Mouse (Mus musculus): ENCODE data around the gene Tpd52l2. TPM values are rescaled to one million over a fixed set of nuclear protein-coding genes. Genes with fewer than 3 reads are reported as not detected.
A peak's percentile ranks its signal among the peaks of the same experiment; 100 is the strongest.
"Not testable (repeated sequence)": the region's sequence is repeated elsewhere in the genome, so short reads cannot be mapped to it uniquely, and the experiment has no call there.

The Tpd52l2 gene
- polyA plus RNA-seq, 1 experiment from 2014 or later: 151 TPM

DNA sequence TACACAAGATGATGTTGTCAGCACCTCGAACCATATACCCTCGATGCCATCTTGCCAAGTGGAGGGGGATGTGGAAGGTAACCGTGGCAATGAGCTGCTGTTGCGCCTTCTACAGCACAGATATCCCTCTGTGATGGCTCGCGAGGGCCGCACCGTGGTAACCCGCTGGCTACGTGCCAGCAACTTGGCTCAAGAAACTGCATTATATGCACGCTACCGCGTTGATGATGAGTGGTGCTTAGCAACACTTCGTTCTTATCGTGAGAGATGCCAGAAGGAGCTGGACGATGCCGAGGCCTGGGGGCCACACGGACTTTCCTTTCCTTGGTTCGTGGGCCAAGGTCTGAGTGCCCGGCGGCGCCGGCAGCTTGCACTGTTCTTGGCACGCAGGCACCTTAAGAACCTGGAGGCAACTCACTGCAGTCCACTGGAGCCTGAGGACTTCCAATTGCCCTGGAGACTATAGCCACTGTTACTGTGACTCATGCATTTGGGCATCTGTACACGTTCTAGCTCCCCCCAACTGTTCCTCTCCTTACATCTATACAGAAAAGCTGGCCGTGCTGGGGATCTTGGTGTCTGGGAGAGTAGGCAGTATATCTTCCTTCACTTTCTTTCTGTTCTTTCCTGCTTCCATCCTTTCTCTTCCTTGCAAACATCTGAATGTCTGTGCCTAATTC is 2.5 kb upstream of the Tpd52l2 start:
- Histone ChIP-seq H3K4me3 (ENCODE audit: low read depth, low read length) (no peak overlapping the region), H3K36me3 (ENCODE audit: control insufficient read depth, insufficient read depth, low read length) (no peaks in the 10 kb centered on the region; the same call in 1 of the 2 replicates), H3K27me3 (ENCODE audit: control insufficient read depth, insufficient read depth, low read length) (no peaks in the 10 kb centered on the region), H3K9me3 (ENCODE audit: control insufficient read depth, low read length) (no peaks in the 10 kb centered on the region), H3K27ac (ENCODE audit: low read depth, low read length) (no peak overlapping the region), H3K4me2 (replicated peaks; ENCODE audit: low read depth, low read length) (no peak overlapping the region), H3K4me1 (replicated peaks; ENCODE audit: control insufficient read depth, insufficient read depth, low read length) (no peaks in the 10 kb centered on the region; the same call in 1 of the 2 replicates), H3K9ac (ENCODE audit: low read depth, low read length) (no peak overlapping the region)
- DNase-seq (ENCODE audit: low spot score) (no peak), ATAC-seq (ENCODE audit: low FRiP score) (no peak)
- 82% methylated on average over 26 of the region's 26 CpGs for WGBS

DNA sequence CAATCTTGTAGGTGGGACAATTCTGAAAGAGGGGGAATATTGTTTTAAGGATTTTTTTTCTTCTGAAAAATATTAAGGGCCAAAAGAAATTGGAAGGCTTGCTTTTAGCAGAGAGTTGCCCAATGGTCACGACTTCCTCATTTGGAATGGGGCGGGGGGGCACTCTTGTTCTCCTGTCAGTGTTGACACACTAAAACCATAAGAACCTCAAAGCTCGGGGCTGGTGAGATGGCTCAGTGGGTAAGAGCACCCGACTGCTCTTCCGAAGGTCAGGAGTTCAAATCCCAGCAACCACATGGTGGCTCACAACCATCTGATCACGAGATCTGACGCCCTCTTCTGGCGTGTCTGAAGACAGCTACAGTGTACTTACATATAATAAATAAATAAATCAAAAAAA is 1.1 kb upstream of the Tpd52l2 start:
- not testable (repeated sequence) for H3K4me1 ChIP-seq (replicated peaks; ENCODE audit: control insufficient read depth, insufficient read depth, low read length); H3K27ac ChIP-seq (ENCODE audit: low read depth, low read length); H3K27me3 ChIP-seq (ENCODE audit: control insufficient read depth, insufficient read depth, low read length); H3K36me3 ChIP-seq (ENCODE audit: control insufficient read depth, insufficient read depth, low read length); ATAC-seq (ENCODE audit: low FRiP score); DNase-seq (ENCODE audit: low spot score); H3K4me3 ChIP-seq (ENCODE audit: low read depth, low read length); H3K4me2 ChIP-seq (replicated peaks; ENCODE audit: low read depth, low read length); H3K9me3 ChIP-seq (ENCODE audit: control insufficient read depth, low read length); H3K9ac ChIP-seq (ENCODE audit: low read depth, low read length)
- WGBS: 66% methylated on average over 8 of the region's 8 CpGs

DNA sequence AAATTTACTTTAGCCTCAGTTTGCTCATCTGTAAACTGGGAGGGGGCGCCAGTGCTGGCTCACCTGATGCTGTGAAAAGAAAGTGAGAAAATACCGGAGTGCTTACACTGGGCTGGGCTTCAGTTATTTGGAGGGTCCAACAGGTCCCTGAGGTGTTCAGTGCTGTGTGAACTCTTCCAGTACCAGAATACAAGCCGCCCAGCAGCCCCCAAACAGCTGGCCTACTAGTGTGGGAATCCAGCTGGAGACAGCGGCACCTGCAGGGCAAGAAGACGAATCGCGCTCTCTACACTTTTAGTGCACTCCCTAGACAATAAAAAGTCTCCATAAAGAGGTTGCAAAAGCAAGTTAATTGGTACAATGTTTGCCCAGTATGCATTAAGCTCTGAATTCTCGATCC is 661 bp upstream of the Tpd52l2 start:
- 12% methylated on average over 8 of the region's 8 CpGs for WGBS
- H3K36me3 ChIP-seq (ENCODE audit: control insufficient read depth, insufficient read depth, low read length): peaks cover 2% of the 10 kb centered on the region; the same call in 1 of the 2 replicates
- peak overlapping the region; percentile 21; the same call in 1 of the 2 replicates for H3K9ac ChIP-seq (ENCODE audit: low read depth, low read length)
- peak overlapping the region; percentile 55; the same call in 1 of the 2 replicates for H3K27ac ChIP-seq (ENCODE audit: low read depth, low read length)
- ATAC-seq (ENCODE audit: low FRiP score): peak; percentile 59
- peak overlapping the region; percentile 97 for H3K4me3 ChIP-seq (ENCODE audit: low read depth, low read length)
- H3K9me3 ChIP-seq (ENCODE audit: control insufficient read depth, low read length): no peaks in the 10 kb centered on the region
- H3K4me1 ChIP-seq (replicated peaks; ENCODE audit: control insufficient read depth, insufficient read depth, low read length): no peaks in the 10 kb centered on the region; the same call in 1 of the 2 replicates
- peak; percentile 77 for DNase-seq (ENCODE audit: low spot score)
- peak overlapping the region; percentile 48 for H3K4me2 ChIP-seq (replicated peaks; ENCODE audit: low read depth, low read length)
- no peaks in the 10 kb centered on the region for H3K27me3 ChIP-seq (ENCODE audit: control insufficient read depth, insufficient read depth, low read length)

DNA sequence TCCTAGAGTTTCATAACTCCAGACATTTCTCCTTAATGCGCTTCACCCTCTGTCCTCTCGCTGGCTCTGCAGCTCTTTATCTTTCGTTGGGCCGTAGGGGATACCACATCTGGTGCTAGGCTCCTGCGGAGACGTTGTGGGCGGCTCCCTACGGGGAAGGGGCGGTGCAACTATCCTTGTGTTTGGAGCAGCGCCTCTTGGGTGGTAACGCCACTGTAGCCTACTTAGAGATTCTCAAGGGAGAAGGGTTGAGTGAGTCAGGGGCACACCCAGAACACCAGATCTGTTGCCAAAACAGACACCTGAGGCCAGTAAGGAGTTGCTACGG is 570 bp downstream of the Tpd52l2 start:
- peak; percentile 36; the same call in 1 of the 2 replicates for ATAC-seq (ENCODE audit: low FRiP score)
- Histone ChIP-seq H3K9me3 (ENCODE audit: control insufficient read depth, low read length) (no peaks in the 10 kb centered on the region), H3K36me3 (ENCODE audit: control insufficient read depth, insufficient read depth, low read length) (peaks cover 3% of the 10 kb centered on the region; the same call in 1 of the 2 replicates), H3K27me3 (ENCODE audit: control insufficient read depth, insufficient read depth, low read length) (no peaks in the 10 kb centered on the region), H3K4me2 (replicated peaks; ENCODE audit: low read depth, low read length) (peak overlapping the region; percentile 94), H3K27ac (ENCODE audit: low read depth, low read length) (peak overlapping the region; percentile 86), H3K9ac (ENCODE audit: low read depth, low read length) (peak overlapping the region; percentile 97), H3K4me1 (replicated peaks; ENCODE audit: control insufficient read depth, insufficient read depth, low read length) (no peaks in the 10 kb centered on the region; the same call in 1 of the 2 replicates), H3K4me3 (ENCODE audit: low read depth, low read length) (peak overlapping the region; percentile 97)
- DNase-seq (ENCODE audit: low spot score): peak; percentile 52
- under 1% methylated on average over 12 of the region's 12 CpGs for WGBS

DNA sequence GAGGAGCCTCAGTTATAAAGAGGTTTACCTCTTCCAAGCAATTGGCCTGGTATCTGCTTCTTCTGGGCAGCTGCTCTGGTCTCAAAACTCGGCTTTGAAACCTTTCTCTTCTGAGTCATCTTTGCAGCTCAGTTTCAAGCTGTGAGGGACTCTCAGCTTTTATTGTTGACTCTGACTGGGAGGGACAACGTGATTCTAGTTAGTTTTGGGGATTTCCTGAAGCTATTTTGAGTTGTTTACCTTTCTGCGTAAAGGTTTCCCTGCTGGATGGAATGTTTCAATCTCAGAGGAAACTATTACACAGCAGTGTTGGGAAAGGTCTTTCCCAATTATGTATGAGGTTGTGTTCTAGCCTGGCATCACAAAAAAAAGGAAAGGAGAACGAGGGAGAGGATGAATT is 1.7 kb downstream of the Tpd52l2 start:
- DNase-seq (ENCODE audit: low spot score) (no peak), ATAC-seq (ENCODE audit: low FRiP score) (no peak)
- H3K27ac ChIP-seq (ENCODE audit: low read depth, low read length): no peak overlapping the region
- H3K4me2 ChIP-seq (replicated peaks; ENCODE audit: low read depth, low read length): no peak overlapping the region
- H3K27me3 ChIP-seq (ENCODE audit: control insufficient read depth, insufficient read depth, low read length): no peaks in the 10 kb centered on the region
- H3K4me1 ChIP-seq (replicated peaks; ENCODE audit: control insufficient read depth, insufficient read depth, low read length): no peaks in the 10 kb centered on the region; the same call in 1 of the 2 replicates
- H3K4me3 ChIP-seq (ENCODE audit: low read depth, low read length): no peak overlapping the region
- H3K9ac ChIP-seq (ENCODE audit: low read depth, low read length): no peak overlapping the region
- peaks cover 3% of the 10 kb centered on the region; the same call in 1 of the 2 replicates for H3K36me3 ChIP-seq (ENCODE audit: control insufficient read depth, insufficient read depth, low read length)
- 77% methylated on average over 4 of the region's 4 CpGs for WGBS
- H3K9me3 ChIP-seq (ENCODE audit: control insufficient read depth, low read length): no peaks in the 10 kb centered on the region

DNA sequence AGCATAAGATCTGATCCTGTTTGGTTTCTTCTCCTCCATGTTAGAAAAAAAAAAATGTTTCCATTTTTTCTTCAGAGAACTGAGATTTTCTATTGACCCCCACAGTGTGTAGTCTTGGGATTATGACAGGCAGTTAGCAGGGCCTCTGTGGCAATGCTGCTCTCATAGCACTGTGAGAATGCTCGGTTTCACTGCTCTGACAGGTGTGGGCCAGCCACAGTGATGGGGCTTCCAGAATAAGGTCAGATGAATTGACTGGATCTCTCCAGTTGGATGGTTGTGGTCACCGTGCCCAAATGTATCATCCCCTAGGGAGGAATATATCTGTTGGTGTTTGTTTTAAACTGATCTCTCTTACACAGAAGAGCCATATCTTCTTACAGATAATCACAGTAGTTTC is 12.2 kb downstream of the Tpd52l2 start:
- H3K36me3 ChIP-seq (ENCODE audit: control insufficient read depth, insufficient read depth, low read length): peaks cover 18% of the 10 kb centered on the region; the same call in 1 of the 2 replicates
- H3K9me3 ChIP-seq (ENCODE audit: control insufficient read depth, low read length): no peaks in the 10 kb centered on the region
- no peak overlapping the region for H3K9ac ChIP-seq (ENCODE audit: low read depth, low read length)
- no peaks in the 10 kb centered on the region for H3K4me1 ChIP-seq (replicated peaks; ENCODE audit: control insufficient read depth, insufficient read depth, low read length)
- no peak for DNase-seq (ENCODE audit: low spot score)
- no peak overlapping the region for H3K4me2 ChIP-seq (replicated peaks; ENCODE audit: low read depth, low read length)
- no peak overlapping the region for H3K4me3 ChIP-seq (ENCODE audit: low read depth, low read length)
- 94% methylated on average over 2 of the region's 2 CpGs for WGBS
- ATAC-seq (ENCODE audit: low FRiP score): no peak
- no peaks in the 10 kb centered on the region for H3K27me3 ChIP-seq (ENCODE audit: control insufficient read depth, insufficient read depth, low read length)
- H3K27ac ChIP-seq (ENCODE audit: low read depth, low read length): no peak overlapping the region

DNA sequence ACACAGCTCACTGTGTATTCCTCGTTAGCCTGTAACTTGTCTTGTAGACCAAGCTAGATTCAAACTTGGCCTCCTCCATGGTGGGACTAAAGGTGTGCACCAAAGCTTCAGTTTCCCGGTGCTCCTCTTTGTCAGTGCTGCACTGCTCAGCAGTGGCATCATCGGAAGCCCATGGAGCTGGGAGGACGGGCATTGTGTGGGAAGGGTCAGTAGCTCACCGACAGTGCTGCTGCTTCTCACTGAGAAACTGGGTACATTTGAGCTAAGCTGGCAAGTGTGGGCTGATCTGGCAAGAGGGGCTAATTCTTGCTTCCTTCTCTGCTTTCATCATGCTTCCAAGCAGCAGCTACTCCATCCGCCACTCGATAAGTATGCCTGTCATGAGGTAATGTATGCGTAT is 14.3 kb downstream of the Tpd52l2 start:
- Histone ChIP-seq H3K4me1 (replicated peaks; ENCODE audit: control insufficient read depth, insufficient read depth, low read length) (no peaks in the 10 kb centered on the region), H3K4me2 (replicated peaks; ENCODE audit: low read depth, low read length) (no peak overlapping the region), H3K9ac (ENCODE audit: low read depth, low read length) (no peak overlapping the region), H3K27ac (ENCODE audit: low read depth, low read length) (no peak overlapping the region), H3K4me3 (ENCODE audit: low read depth, low read length) (no peak overlapping the region), H3K36me3 (ENCODE audit: control insufficient read depth, insufficient read depth, low read length) (peaks cover 21% of the 10 kb centered on the region; the same call in 1 of the 2 replicates), H3K27me3 (ENCODE audit: control insufficient read depth, insufficient read depth, low read length) (no peaks in the 10 kb centered on the region), H3K9me3 (ENCODE audit: control insufficient read depth, low read length) (no peaks in the 10 kb centered on the region)
- DNase-seq (ENCODE audit: low spot score) (no peak), ATAC-seq (ENCODE audit: low FRiP score) (no peak)
- 93% methylated on average over 8 of the region's 8 CpGs for WGBS

DNA sequence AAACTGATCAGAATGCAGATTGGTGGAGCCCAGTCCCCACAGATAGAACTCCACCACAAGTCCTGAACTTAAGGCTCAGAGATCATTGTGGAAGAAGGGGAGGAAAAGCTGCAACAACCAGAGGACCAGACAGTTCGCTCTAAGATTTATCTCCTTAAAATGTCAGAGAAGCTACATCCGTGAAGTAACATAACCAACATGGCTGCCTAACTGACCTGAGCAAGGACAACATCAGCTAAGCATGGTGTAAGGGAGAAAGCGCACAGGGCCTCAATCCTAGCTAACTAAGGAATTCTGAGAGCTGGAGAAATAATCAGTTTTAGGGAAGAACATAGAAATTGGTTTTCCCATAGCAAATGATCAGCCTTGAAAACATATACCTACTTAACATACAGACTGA is 22.3 kb downstream of the Tpd52l2 start:
- Histone ChIP-seq H3K9me3 (ENCODE audit: control insufficient read depth, low read length) (no peaks in the 10 kb centered on the region), H3K27me3 (ENCODE audit: control insufficient read depth, insufficient read depth, low read length) (no peaks in the 10 kb centered on the region), H3K9ac (ENCODE audit: low read depth, low read length) (peak overlapping the region; percentile 80), H3K27ac (ENCODE audit: low read depth, low read length) (peak overlapping the region; percentile 96), H3K4me3 (ENCODE audit: low read depth, low read length) (peak overlapping the region; percentile 67), H3K4me2 (replicated peaks; ENCODE audit: low read depth, low read length) (peak overlapping the region; percentile 52), H3K4me1 (replicated peaks; ENCODE audit: control insufficient read depth, insufficient read depth, low read length) (no peaks in the 10 kb centered on the region), H3K36me3 (ENCODE audit: control insufficient read depth, insufficient read depth, low read length) (0 out of 2 replicates have a peak, but pooled peaks cover 3% of the 10 kb centered on the region)
- 78% methylated on average over 3 of the region's 3 CpGs for WGBS
- DNase-seq (ENCODE audit: low spot score): peak; percentile 15
- no peak for ATAC-seq (ENCODE audit: low FRiP score)
